Mouse (Mus musculus): Measurements from ENCODE around the gene Nfyb. TPM values are rescaled to one million over a fixed set of nuclear protein-coding genes. Genes with fewer than 3 reads are reported as not detected.

Nfyb gene
- 8.1 and 9.9 TPM in 2 replicates for polyA plus RNA-seq (2012; rRNA removed)

DNA sequence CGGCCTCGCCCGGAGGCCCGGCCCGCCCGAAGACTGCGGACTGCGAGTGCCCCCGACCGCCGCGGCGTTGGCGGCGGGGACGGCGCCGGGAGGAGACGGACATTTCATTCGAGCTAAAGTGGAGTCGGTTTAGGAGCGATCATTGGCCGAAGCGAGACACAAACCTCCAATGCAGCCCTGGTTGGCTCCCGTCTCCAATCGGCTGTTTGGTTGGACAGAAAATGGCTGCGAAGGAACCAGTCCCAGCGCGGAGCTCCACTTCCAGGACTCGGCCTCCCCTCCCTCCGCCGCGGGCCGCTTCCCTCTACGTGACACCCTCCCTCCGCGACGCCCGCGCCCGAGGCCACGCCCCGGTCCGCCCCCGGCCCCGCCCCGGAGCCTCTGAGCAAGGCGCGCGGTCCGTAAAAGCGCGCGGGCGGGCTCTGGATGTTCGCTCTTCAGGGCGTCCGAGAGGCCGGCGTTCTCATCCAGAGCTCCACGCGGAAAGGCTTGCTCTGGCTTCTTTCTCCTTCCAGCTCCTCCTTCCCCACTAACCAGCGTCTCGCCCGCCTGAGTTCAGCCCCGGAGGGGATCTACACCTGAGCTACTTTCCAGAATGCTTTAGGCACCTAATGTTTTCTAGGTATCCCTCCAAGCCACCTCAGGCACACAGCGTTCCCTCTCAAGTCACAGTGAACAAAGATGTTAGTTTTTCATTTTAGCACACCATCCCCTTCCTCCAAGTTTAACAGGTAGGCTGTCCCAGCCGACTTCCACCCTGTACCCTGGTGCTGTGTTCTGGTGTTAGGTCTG, at the start of gene Nfyb:
Gene Nfyb, minus strand, starts transcription at position 305 of the 792 bp plus-strand sequence.

Other genes starting within 250 kb of the Nfyb start
- 48.9 and 52.9 TPM in 2 replicates for gene 1190007I07Rik, start 140.9 kb downstream of the Nfyb start, polyA plus RNA-seq (2012; rRNA removed)
- gene Tdg, start 134.3 kb downstream of the Nfyb start, polyA plus RNA-seq (2012; rRNA removed), result 17.1 and 19.1 TPM in 2 replicates
- gene Glt8d2, start 73.5 kb downstream of the Nfyb start, polyA plus RNA-seq (2012; rRNA removed), result 0.99 and 1.2 TPM in 2 replicates
- gene Hcfc2, start 68.0 kb downstream of the Nfyb start, polyA plus RNA-seq (2012; rRNA removed), result 4.3 and 5.3 TPM in 2 replicates
- 60.3 and 60.8 TPM in 2 replicates for gene Txnrd1, start 69.8 kb upstream of the Nfyb start, polyA plus RNA-seq (2012; rRNA removed)
- gene Eid3, start 102.5 kb upstream of the Nfyb start, polyA plus RNA-seq (2012; rRNA removed), result 0.28 and 0.64 TPM in 2 replicates
- 5.3 and 6.6 TPM in 2 replicates for gene Chst11, start 221.4 kb upstream of the Nfyb start, polyA plus RNA-seq (2012; rRNA removed)

Measured in colon, adult 2 months (tissue).